Mouse (Mus musculus) kidney, adult 2 months (tissue): ENCODE results near the gene Bhlhe41. TPM values are rescaled to one million over a fixed set of nuclear protein-coding genes. Genes with fewer than 3 reads are reported as not detected.

Experiments
- DNase-seq: peaks from one replicate; pipeline ENCODE4 v3.0.0; 2021
- H3K27ac ChIP-seq: fragments of 200-500 bp; 2 replicates; pipeline ENCODE4 v1.5.1; 2012; ENCODE audit warnings: low read depth, low read length, control low read depth, inconsistent platforms; ENCODE audit not compliant: insufficient read depth
- H3K27me3 ChIP-seq: fragments of 200-500 bp; replicated peaks from 2 replicates; pipeline ENCODE4 v1.6.1; 2012; ENCODE audit warnings: mild to moderate bottlenecking, moderate library complexity, low read length, inconsistent platforms; ENCODE audit not compliant: control insufficient read depth, insufficient read depth
- H3K36me3 ChIP-seq: fragments of 200-500 bp; 2 replicates; pipeline ENCODE4 v1.6.1; 2012; ENCODE audit warnings: mild to moderate bottlenecking, moderate library complexity, low read length, inconsistent platforms; ENCODE audit not compliant: control insufficient read depth, insufficient read depth
- H3K4me1 ChIP-seq: fragments of 200-500 bp; 2 replicates; pipeline ENCODE4 v1.6.1; 2011; ENCODE audit warnings: low read length; ENCODE audit not compliant: control insufficient read depth, insufficient read depth
- H3K4me3 ChIP-seq: fragments of 200-500 bp; 2 replicates; pipeline ENCODE4 v1.5.1; 2011; ENCODE audit warnings: mild to moderate bottlenecking, low read depth, low read length, control low read depth; ENCODE audit not compliant: insufficient read depth
- CTCF ChIP-seq: fragments of 200-500 bp; conservative IDR thresholded peaks from 2 replicates; pipeline ENCODE4 v1.5.1; 2011; ENCODE audit warnings: low read depth, mild to moderate bottlenecking, control low read depth, low read length, moderate library complexity, mixed read lengths; ENCODE audit not compliant: insufficient read depth, insufficient read length
- POLR2A ChIP-seq: fragments of 200-500 bp; IDR thresholded peaks from one replicate; pipeline ENCODE4 v1.6.1; 2011; ENCODE audit warnings: low read depth, low read length, control low read depth
- WGBS: fragments of 180-500 bp; shearing (Covaris S2); methylation state at CpG from one replicate; pipeline ENCODE4 v1.1.7; 2018; 5-methylcytosine and 5-hydroxymethylcytosine counted together
- polyA plus RNA-seq: library from polyadenylated mRNA; depleted of rRNA; stranded (reverse); fragments of >200 nt; gene quantifications from 2 replicates; pipeline ENCODE4 v1.2.3, GENCODE M21; 2012

The Bhlhe41 gene
- polyA plus RNA-seq, 1 experiment, result 1.8 TPM

GRCm38 (mm10) chr6:145853356-145854079, 11.8 kb downstream of the Bhlhe41 start:
- 96% methylated on average over 10 of the region's 10 CpGs for WGBS
- Histone ChIP-seq H3K36me3 (no peaks in the 10 kb centered on the region), H3K4me1 (peaks cover 5% of the 10 kb centered on the region; the same call in 1 of the 2 replicates), H3K27ac (no peak overlapping the region), H3K4me3 (no peak overlapping the region), H3K27me3 (no peaks in the 10 kb centered on the region)
- no peak for DNase-seq
- TF ChIP-seq CTCF, result no peak
- no peak for TF ChIP-seq POLR2A

GRCm38 (mm10) chr6:145852708-145853107, 12.7 kb downstream of the Bhlhe41 start:
- TF ChIP-seq POLR2A (no peak), CTCF (no peak)
- H3K4me3 ChIP-seq, result no peak overlapping the region
- H3K36me3 ChIP-seq, result no peaks in the 10 kb centered on the region
- WGBS, result 96% methylated on average over 7 of the region's 7 CpGs
- H3K4me1 ChIP-seq, result peaks cover 5% of the 10 kb centered on the region; the same call in 1 of the 2 replicates
- H3K27me3 ChIP-seq, result no peaks in the 10 kb centered on the region
- no peak overlapping the region for H3K27ac ChIP-seq
- no peak for DNase-seq

GRCm38 (mm10) chr6:145851956-145852355, 13.4 kb downstream of the Bhlhe41 start:
- TF ChIP-seq CTCF (no peak), POLR2A (no peak)
- Histone ChIP-seq H3K4me1 (peaks cover 5% of the 10 kb centered on the region; the same call in 1 of the 2 replicates), H3K4me3 (no peak overlapping the region), H3K27ac (no peak overlapping the region), H3K27me3 (no peaks in the 10 kb centered on the region), H3K36me3 (no peaks in the 10 kb centered on the region)
- 72% methylated on average over 11 of the region's 11 CpGs for WGBS
- DNase-seq, result no peak

GRCm38 (mm10) chr6:145850789-145851188, 14.6 kb downstream of the Bhlhe41 start:
- DNase-seq, result no peak
- no peak overlapping the region for H3K27ac ChIP-seq
- H3K4me3 ChIP-seq, result no peak overlapping the region
- WGBS, result 72% methylated on average over 2 of the region's 2 CpGs
- no peaks in the 10 kb centered on the region for H3K27me3 ChIP-seq
- no peaks in the 10 kb centered on the region for H3K36me3 ChIP-seq
- no peaks in the 10 kb centered on the region for H3K4me1 ChIP-seq
- TF ChIP-seq POLR2A, result no peak
- no peak for TF ChIP-seq CTCF

GRCm38 (mm10) chr6:145847661-145848060, 17.7 kb downstream of the Bhlhe41 start:
- no peak for DNase-seq
- Histone ChIP-seq H3K27ac (no peak overlapping the region), H3K4me1 (no peaks in the 10 kb centered on the region), H3K36me3 (no peaks in the 10 kb centered on the region), H3K27me3 (no peaks in the 10 kb centered on the region), H3K4me3 (no peak overlapping the region)
- TF ChIP-seq POLR2A (no peak), CTCF (no peak)
- 72% methylated on average over 8 of the region's 8 CpGs for WGBS

GRCm38 (mm10) chr6:145846948-145847347, 18.4 kb downstream of the Bhlhe41 start:
- H3K27me3 ChIP-seq, result no peaks in the 10 kb centered on the region
- WGBS, result 84% methylated on average over 6 of the region's 6 CpGs
- TF ChIP-seq CTCF, result no peak
- TF ChIP-seq POLR2A, result no peak
- no peak overlapping the region for H3K4me3 ChIP-seq
- H3K36me3 ChIP-seq, result no peaks in the 10 kb centered on the region
- no peaks in the 10 kb centered on the region for H3K4me1 ChIP-seq
- no peak for DNase-seq
- H3K27ac ChIP-seq, result no peak overlapping the region

GRCm38 (mm10) chr6:145846076-145846475, 19.3 kb downstream of the Bhlhe41 start:
- 90% methylated on average over 1 of the region's 1 CpGs for WGBS
- Histone ChIP-seq H3K4me3 (no peak overlapping the region), H3K27ac (no peak overlapping the region), H3K36me3 (no peaks in the 10 kb centered on the region), H3K27me3 (no peaks in the 10 kb centered on the region), H3K4me1 (no peaks in the 10 kb centered on the region)
- DNase-seq, result no peak
- TF ChIP-seq CTCF (no peak), POLR2A (no peak)

- H3K27ac ChIP-seq, result no peak overlapping the region
- H3K27me3 ChIP-seq, result no peaks in the 10 kb centered on the region
- no peaks in the 10 kb centered on the region for H3K36me3 ChIP-seq
- WGBS, result 51% methylated on average over 5 of the region's 5 CpGs
- no peak overlapping the region for H3K4me3 ChIP-seq
- DNase-seq, result no peak
- TF ChIP-seq POLR2A (no peak), CTCF (no peak)
- no peaks in the 10 kb centered on the region for H3K4me1 ChIP-seq
Observed at GRCm38 (mm10) chr6:145845611-145846010, 19.7 kb downstream of the Bhlhe41 start.
